Mouse (Mus musculus): ENCODE data around the gene Ccdc154.

DNA sequence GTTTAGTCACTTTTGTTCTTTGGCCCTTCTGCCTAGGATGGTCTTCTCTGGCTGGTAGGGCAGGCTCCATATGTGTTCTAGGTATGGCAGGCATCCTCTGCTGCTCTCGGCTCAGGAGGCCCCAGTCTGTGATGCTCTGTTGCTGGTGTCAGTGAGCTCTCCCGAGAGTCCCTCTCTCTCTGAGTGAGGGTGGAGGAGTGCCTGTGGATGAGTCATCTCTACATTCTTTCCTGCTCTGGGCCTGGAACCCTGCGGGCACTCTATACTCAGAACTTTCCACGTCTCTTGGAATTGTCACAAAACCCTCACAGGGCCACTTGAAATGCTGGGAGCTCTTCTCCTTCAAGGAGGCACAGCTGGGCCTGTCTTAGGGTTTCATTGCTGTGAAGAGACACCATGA lies 49.4 kb downstream of the Ccdc154 start:
- TF ChIP-seq POLR2A (IDR thresholded peaks at IDR 0.05; ENCODE audit: borderline replicate concordance, extremely low read depth, low read depth, low read length) (no peak), CTCF (IDR thresholded peaks at IDR 0.05; ENCODE audit: insufficient read depth, low read length) (no peak)
